Mouse (Mus musculus): ENCODE measurements around the gene Cd160.

Gene Cd160

GRCm38 (mm10) chr3:96828984-96829383 lies at the start of gene Cd160, which contains the start of gene Pdzk1:
Gene Cd160, minus strand, starts transcription at chr3:96829351.
Gene Pdzk1, plus strand, starts transcription at chr3:96829284.
- DNase-seq (ENCODE audit: low spot score) = no peak

DNA sequence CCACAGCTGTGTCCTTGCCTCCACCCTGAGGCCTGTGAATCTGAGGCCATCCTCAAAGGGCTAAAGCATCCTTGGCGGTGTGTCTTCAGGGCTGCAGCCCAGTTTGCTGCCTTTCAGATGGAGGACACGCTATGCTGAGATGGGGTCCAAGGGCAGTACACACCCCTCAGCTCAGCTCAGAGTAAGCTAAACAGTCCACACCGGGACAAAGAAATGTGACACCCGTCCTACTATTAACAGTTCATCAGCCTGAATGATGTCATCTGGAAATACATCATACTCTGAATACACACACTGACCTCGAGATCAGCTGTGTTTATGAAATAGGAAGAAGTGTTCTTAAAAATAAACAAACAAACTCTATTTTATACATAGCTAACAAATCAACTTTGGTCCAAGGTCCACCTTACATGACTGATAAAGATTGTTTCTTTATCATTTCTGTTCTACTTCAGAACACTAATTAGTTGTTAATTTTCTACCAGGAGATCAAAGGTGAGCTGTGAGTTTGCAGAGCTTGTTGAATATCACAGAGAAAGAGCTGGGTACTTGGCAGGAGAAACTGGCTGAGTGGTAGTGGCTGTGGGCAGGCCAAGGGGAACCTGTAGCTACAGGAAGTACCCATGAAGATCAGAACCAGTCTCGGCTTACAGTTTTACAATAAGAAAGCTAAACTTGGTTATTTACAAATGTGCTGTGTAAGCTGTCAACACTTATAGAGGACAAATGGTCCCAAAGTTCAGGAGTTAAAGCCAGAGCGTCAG lies 45.8 kb upstream of the Cd160 start:
- no peak for DNase-seq (ENCODE audit: low spot score)

DNA sequence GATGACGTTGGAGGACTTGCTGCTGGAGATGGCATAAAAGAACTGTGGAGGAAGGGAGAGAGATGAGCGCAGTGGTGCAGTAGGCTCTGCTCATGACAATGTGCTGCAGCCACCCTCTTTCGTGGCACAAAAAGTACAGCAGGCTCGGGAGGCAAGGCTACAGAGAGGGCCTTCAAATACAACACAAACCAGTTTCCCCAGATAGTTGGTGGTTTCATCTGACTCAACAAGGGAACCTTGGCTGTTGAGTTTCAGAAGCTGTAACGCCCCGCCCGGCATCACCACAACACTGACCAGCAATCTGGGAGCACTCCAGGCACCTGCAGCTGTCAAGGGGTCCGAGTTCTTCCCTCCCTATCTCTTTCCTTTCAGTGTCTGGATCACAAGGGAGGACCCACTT lies 43.4 kb upstream of the Cd160 start:
- no peak for DNase-seq (ENCODE audit: low spot score)

GRCm38 (mm10) chr3:96871070-96871469 lies 41.9 kb upstream of the Cd160 start:
- DNase-seq (ENCODE audit: low spot score) = no peak

DNA sequence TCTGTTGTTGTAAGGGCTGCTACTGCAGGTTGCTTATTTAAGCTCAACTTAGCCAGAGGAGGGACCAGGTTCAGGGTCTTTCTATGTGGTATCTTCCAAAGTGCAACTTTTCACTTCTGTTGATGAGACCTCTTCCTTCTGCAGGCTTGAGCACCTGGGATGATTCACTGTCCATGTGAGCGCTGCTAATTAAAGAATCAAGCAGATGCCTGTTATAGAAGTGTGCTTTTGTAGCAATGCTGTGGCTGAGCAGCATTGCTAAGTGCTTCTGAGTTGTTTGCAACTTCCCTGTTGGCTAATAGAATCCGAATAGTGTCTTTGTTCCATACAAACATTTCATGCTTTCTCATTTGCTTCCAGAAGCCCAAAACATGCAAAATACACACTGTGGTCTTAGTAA lies 41.1 kb upstream of the Cd160 start:
- DNase-seq (ENCODE audit: low spot score) = no peak

DNA sequence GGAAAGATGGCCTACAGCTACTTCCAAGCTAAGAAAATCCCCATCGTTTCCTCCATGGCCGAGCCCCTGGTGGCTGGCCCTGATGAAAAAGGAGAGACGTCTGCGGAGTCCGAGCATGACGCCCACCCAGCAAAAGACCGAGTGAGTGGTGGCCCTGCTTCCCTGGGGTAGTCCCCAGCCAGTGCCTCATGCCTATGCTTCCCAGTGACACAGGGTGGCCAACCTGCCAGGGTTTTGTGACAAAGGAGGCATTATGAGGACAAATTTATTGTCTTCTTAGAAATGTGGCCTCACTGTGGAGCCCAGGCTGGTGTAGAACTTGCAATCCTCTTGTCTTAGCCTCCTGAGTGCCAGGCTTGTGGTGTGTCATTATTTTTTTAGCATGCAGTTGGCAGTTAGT lies 39.9 kb upstream of the Cd160 start:
- DNase-seq (ENCODE audit: low spot score) = no peak

GRCm38 (mm10) chr3:96868566-96868965 lies 39.4 kb upstream of the Cd160 start:
- DNase-seq (ENCODE audit: low spot score) = no peak

GRCm38 (mm10) chr3:96867863-96868262 lies 38.7 kb upstream of the Cd160 start:
- DNase-seq (ENCODE audit: low spot score) = no peak

DNA sequence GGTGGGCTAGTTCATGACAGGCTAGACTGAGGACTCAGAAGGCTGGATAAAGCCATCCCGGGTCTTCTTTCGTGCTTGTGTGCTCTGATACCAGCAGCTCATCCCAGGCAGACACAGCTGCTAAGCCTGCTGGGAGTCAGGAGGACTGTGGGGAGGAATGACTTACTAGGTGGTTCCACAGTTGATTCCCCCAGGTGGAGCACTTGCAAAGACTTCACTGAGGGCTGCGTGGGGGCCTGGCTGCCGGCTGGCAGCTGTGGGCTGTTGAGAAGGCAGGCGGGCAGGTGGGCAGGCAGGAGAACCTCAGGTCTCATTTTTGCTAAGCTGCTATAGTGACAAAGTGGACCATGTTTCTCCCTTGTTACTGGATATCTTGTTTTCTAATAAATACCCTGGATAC lies 31.3 kb upstream of the Cd160 start:
- DNase-seq (ENCODE audit: low spot score) = no peak

DNA sequence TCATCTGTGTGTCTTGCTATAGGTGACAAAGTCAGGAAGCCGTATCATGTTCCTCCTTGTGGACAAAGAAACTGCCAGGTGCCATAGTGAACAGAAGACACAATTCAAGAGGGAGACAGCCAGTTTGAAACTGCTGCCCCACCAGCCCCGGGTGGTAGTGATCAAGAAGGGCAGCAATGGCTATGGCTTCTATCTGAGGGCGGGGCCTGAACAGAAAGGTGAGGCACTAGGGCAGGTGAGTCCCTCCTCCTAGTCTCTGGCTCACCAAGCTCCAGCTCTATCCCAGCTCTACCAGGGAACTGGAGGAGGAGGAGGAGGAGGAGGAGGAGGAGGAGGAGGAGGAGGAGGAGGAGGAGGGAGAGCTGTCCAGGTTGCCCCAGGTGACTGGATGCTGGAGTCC lies 26.7 kb upstream of the Cd160 start:
- no peak for DNase-seq (ENCODE audit: low spot score)

DNA sequence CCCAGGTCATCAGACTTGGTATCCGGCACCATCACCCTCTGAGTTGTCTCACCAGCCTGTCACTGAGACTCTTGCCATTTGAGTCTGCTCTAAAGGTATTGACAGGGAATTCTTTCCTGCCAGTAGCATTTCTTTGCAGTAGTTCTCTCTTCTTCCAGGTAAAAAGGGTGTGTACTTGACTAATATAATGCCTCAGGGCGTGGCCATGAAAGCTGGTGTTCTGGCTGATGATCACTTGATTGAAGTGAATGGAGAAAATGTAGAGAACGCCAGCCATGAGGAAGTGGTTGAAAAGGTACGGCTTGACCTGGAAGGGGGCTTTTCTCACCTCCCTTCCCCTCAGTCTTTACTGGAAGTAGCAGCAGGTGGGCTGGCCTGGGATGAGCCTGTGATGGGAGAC lies 25.2 kb upstream of the Cd160 start:
- no peak for DNase-seq (ENCODE audit: low spot score)

- no peak for DNase-seq (ENCODE audit: low spot score)
These were observed 23.4 kb upstream of the Cd160 start for GRCm38 (mm10) chr3:96852561-96852960.

- DNase-seq (ENCODE audit: low spot score) = no peak
These were observed 20.1 kb upstream of the Cd160 start for GRCm38 (mm10) chr3:96849168-96849727.

DNA sequence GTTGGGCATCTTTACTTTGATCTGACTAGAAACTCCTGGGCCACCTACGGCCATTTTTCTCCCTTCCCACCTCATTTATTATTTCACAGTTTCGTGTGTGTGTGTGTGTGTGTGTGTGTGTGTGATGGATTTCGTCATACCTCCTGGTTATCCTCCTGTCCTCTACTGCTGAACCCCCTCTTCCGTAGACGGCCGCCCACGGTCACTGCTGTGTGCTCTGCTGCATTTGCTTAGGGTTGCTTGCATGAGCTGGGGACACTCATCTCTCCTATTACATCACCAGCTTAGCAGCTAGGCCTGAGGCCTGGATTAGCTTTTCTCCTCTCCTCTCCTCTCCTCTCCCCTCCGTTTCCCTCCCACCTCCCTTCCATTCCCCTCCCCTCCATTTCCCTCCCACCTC lies 19.3 kb upstream of the Cd160 start:
- no peak for DNase-seq (ENCODE audit: low spot score)

DNA sequence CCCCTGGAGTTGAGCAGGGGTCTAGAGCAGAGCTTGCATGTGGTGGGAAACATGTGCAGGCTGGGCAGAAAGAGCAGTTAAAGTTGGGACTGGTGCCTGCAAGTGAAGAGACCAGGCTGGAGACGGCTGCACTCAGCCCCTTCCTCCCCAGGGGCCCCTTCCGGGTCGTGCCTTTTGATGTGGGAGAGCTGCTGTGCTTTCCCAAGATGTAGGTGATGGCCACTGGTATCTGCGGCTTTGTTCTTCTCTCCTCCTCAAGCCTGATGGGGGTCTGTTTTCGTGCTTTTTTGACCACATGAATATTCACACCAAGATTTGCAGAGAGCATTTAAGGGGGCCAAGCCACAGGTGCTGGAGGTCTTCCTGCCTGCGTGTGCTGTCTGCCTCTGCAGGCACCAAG lies 18.5 kb upstream of the Cd160 start:
- DNase-seq (ENCODE audit: low spot score) = no peak

DNA sequence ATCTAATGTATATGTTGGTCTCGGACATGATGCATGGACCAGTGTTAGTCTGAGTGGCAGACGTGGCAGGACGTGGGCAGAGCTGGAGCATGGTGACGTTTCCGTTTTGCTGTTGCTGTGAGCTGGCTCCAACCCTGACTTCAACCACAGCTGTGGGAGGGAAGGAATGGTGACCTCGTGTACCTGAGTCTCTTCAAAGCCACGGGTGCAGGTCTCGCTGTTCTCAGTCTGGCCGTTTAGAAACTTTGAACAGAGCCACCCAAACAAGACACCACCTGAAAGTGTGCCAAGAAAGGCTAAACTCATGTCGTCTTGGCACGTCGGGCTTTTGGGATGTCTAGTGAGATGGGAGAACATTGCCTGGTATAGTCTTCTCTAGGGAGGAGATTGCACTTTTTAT lies 17.8 kb upstream of the Cd160 start:
- no peak for DNase-seq (ENCODE audit: low spot score)

DNA sequence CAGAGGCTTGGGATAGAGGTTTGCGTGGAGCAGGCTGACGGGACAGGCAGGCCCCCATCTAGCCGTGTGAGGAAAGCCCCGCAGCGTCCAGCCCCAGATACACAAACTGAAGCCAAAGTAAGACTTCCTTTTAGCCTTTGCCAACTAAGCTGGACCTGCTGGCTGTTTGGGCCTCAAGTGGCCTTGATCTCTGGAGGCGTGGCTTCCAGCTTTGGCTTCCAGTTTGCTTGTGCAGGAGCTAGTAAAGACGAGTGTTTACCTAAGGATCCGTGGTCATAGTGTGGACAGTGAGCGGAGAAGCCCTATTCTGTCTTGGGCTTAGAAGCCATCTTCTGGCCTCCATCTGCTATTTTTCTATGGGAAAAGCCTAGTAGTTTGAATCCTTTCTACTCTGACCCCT lies 16.7 kb upstream of the Cd160 start:
- no peak for DNase-seq (ENCODE audit: low spot score)

DNA sequence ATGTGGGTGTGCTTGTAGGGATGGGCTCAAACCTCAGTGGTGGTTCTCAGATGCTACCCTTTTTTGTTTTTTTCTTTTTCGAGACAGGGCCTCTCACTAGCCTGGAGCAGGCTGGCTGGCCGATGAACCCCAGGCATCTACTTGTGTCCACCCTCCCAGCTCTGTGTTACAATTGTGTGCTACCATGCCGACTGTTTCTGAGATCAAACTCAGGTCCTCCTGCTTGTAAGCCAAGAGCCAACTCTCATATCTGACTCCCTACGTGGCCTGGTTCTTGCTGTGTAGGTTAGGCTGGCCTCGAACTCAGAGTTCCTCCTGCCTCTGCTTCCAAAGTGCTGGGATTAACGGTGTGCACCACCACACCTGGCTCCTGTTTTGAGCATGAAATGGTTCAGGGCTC lies 16.0 kb upstream of the Cd160 start:
- no peak for DNase-seq (ENCODE audit: low spot score)

DNA sequence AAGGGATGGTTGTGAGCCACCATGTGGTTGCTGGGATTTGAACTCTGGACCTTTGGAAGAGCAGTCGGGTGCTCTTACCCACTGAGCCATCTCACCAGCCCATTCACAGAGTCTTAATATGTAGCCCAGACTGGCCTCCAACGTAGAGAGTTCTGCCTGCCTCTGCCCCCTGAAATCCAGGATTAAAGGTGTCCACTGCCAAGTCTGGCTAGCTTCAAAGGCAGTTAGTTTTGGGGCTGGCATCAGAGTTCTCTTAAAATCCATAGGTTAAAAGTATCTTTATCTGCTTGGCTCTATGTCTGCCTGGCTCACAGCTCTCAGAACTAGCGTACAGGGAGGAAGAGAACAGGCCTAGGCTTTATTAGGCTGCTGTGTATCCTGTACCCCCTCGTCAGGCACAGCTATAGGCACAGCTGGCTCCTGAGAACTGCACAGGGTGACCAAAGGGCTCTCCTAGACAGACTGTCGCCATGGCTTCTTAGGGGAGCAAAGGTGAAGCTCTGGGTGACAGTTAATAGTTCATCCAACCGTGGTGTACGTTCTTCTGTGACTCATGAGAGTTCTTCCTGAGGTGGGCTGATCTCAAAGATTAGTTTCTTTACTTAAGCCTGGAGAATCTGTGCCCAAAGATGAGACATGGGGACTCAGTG lies 10.0 kb upstream of the Cd160 start:
- no peak for DNase-seq (ENCODE audit: low spot score)

DNA sequence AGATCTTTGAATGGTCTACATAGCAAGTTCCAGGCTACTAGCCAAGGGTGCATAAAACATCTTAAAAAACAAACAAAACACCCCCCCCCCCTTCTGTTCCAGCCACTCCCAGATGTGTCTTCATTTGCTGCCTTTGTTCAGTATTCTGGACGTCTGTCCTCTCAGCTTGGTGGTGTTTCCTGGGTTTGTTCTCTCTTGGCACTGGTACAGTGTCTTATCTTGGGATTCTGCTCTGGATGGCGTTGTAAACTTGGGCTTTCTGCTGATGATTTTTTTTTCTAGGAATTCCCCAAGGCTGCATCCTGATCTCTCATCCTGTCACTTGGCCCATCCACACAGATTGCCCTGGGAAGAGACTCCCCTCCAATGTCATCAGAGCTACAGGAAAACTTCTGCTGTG lies 7.3 kb upstream of the Cd160 start:
- DNase-seq (ENCODE audit: low spot score) = no peak

- no peak for DNase-seq (ENCODE audit: low spot score)
These were observed 5.6 kb upstream of the Cd160 start for GRCm38 (mm10) chr3:96834587-96835348.

DNA sequence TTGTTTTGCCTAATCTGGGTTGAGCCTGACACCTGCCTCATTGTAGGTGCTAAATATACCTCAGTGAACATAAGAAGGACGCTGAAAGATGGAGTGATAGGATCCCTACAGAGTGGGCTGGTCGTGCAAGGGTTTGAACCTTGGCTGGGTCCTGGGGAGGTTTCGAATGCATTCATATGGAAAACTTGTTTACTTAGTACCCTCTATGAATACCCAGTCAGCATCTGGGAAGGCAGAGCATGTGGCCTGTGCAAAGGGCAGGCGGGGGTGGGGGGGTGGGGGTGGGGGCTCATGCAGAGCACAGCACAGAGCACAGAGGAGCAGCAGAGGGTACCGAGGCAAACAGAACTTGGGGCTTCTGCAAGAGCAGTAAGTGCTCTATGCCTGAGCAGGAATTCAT lies 3.8 kb upstream of the Cd160 start:
- no peak for DNase-seq (ENCODE audit: low spot score)

DNA sequence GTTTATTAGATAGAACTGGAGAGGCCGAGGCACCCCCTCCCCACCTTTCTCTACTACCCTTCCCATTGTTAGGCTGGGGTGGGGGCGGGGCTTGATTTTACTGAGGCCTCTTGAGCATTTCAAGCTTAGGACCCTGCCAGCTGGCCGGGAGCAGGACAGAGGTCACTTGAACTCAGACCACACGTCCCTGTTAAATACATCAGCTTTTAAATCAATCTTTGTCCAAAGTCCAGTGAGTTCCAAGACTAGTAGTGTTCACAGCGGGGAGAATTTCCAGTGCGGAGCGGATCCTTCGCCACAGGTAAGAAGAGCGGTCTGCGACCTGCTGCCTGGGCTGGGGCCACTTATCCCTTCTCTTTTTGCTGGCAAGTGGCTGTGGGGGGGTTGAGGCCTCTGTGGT lies 705 bp upstream of the Cd160 start:
- DNase-seq (ENCODE audit: low spot score) = no peak
